In genomic region chr19:47220232-47220631, GRCm38 (mm10) we compare ENCODE assay signal across 22 mouse cellular contexts. TPM values are rescaled to one million over a fixed set of nuclear protein-coding genes. Genes with fewer than 3 reads are reported as not detected.
DNase-seq lines count a peak whose midpoint lies in the region; ATAC-seq and TF ChIP-seq lines count a peak whose summit lies in the region.
"Had no signal": no experiment of that assay in that cellular context is flagged by ENCODE, and none has a peak within 500 bp of the region (broad histone marks: within the 10 kb centered on the region; RNA-seq: fewer than 3 reads in every experiment).

No protein-coding gene starts in this region.

- DNase-seq in liver, postnatal 0 days: no peak
- no peak for DNase-seq in liver
- DNase-seq in kidney, adult 8-10 months: no peak
- DNase-seq in c-Kit-positive CD71-positive TER-119-positive erythroid progenitor cells, embryonic 14.5 days (ENCODE audit: low spot score): no peak
- DNase-seq: B cell, adult 2 months; cerebellum, adult 11 months; cerebellum, adult 8-10 months; cerebellum, postnatal 14 days; embryo, embryonic 11 days; gastrocnemius, postnatal 25 days; heart, adult 18-20 months; heart, postnatal 10 days; heart, postnatal 4 days had no signal

- H3K36me3 ChIP-seq in liver, postnatal 0 days (replicated peaks; ENCODE audit: insufficient read depth, low read length): no peaks in the 10 kb centered on the region
- H3K36me3 ChIP-seq: embryonic facial prominence, embryonic 15.5 days; G1E; heart, embryonic 10.5 days; hindbrain, embryonic 12.5 days had no signal

- H3K9ac ChIP-seq in liver, postnatal 0 days (replicated peaks): no peak overlapping the region
- H3K9ac ChIP-seq: embryonic facial prominence, embryonic 15.5 days; hindbrain, embryonic 12.5 days had no signal

- TF ChIP-seq CTCF in liver, postnatal 0 days (IDR thresholded peaks at IDR 0.05; ENCODE audit: low read depth): no peak

- ATAC-seq in liver, postnatal 0 days: peak; percentile 88
- ATAC-seq in granulocyte monocyte progenitor cell, adult 5-6 weeks (replicated peaks; ENCODE audit: poor library complexity, severe bottlenecking): peak; percentile 58
- 0 out of 2 replicates have a peak, but pooled peaks have one; percentile 22 for ATAC-seq in megakaryocyte progenitor cell, adult 5-6 weeks (replicated peaks; ENCODE audit: poor library complexity)
- ATAC-seq: CD4-positive, CD25-positive, alpha-beta regulatory T cell, adult 4 months; forebrain, embryonic 16.5 days; hindbrain, embryonic 16.5 days had no signal

- H3K4me3 ChIP-seq in liver, postnatal 0 days (ENCODE audit: low read depth, low read length): no peak overlapping the region
- H3K4me3 ChIP-seq: embryonic facial prominence, embryonic 15.5 days; heart, embryonic 10.5 days; hindbrain, embryonic 12.5 days had no signal

- H3K27me3 ChIP-seq in liver, postnatal 0 days (ENCODE audit: insufficient read depth, low read length): no peaks in the 10 kb centered on the region
- H3K27me3 ChIP-seq: embryonic facial prominence, embryonic 15.5 days; hindbrain, embryonic 12.5 days had no signal

- no peak for TF ChIP-seq EP300 in liver, postnatal 0 days (IDR thresholded peaks at IDR 0.05; ENCODE audit: low read depth)

- no peak overlapping the region for H3K4me2 ChIP-seq in liver, postnatal 0 days (ENCODE audit: low read depth, low read length)
- H3K4me2 ChIP-seq: embryonic facial prominence, embryonic 15.5 days; hindbrain, embryonic 12.5 days had no signal

- 69% methylated on average over 2 of the region's 2 CpGs for WGBS in liver, postnatal 0 days (ENCODE audit: insufficient replicate concordance)

- no peaks in the 10 kb centered on the region for H3K9me3 ChIP-seq in liver, postnatal 0 days (ENCODE audit: low read length)
- H3K9me3 ChIP-seq: embryonic facial prominence, embryonic 15.5 days; G1E; heart, embryonic 10.5 days; hindbrain, embryonic 12.5 days had no signal

- no peak overlapping the region for H3K27ac ChIP-seq in liver, postnatal 0 days (ENCODE audit: low read depth)
- H3K27ac ChIP-seq: embryonic facial prominence, embryonic 15.5 days; heart, embryonic 10.5 days; hindbrain, embryonic 12.5 days had no signal

- H3K4me1 ChIP-seq in liver, postnatal 0 days (ENCODE audit: insufficient read depth): peaks cover 5% of the 10 kb centered on the region
- H3K4me1 ChIP-seq: embryonic facial prominence, embryonic 15.5 days had no signal

RNA-seq across cellular contexts. Expression of gene Neurl1a, which starts 41.6 kb away (rescaled TPM):
- 0.76 and 0.89 TPM in 2 replicates for polyA plus RNA-seq in liver, postnatal 0 days (2015; fragmentation: Nextera tagmentation; extraction: Ambion mirVana)
- total RNA-seq in granulocyte monocyte progenitor cell, adult 5-6 weeks (2014; fragmentation: Nextera tagmentation): not detected in 2 replicates
- 0.04 TPM in 1 of 2 replicates, not detected in the other for total RNA-seq in granulocyte monocyte progenitor cell, adult 5-6 weeks (2017)
- total RNA-seq in megakaryocyte progenitor cell, adult 5-6 weeks (2015): not detected in 2 replicates
- total RNA-seq in megakaryocyte progenitor cell, adult 5-6 weeks (2017): 0.04 TPM in 1 of 2 replicates, not detected in the other
- polyA plus RNA-seq: G1E had no signal

Comparison
In these comparisons a context has a peak if more than half of its experiments do, and no peak if none do; other contexts are left out.
1. ATAC-seq: peak in every context shown above with its lines; median percentile 88 in liver, postnatal 0 days; 58 in granulocyte monocyte progenitor cell, adult 5-6 weeks; 22 in megakaryocyte progenitor cell, adult 5-6 weeks.